Mouse (Mus musculus) ES-E14 (cell line): ENCODE results near the gene Aox1. TPM values are rescaled to one million over a fixed set of nuclear protein-coding genes. Genes with fewer than 3 reads are reported as not detected.

Experiments
- DNase-seq: peaks from one replicate; pipeline ENCODE4 v3.0.0-alpha.2; 2013; ENCODE audit warnings: low read depth, low spot score
- H3K27ac ChIP-seq: 2 replicates; pipeline ENCODE4 v1.5.1; 2012; ENCODE audit warnings: low read depth, mild to moderate bottlenecking, low read length, moderate library complexity, mixed read lengths; ENCODE audit not compliant: poor library complexity, insufficient read depth, severe bottlenecking
- H3K36me3 ChIP-seq: 2 replicates; pipeline ENCODE4 v1.6.1; 2012; ENCODE audit warnings: mild to moderate bottlenecking, low read length, moderate library complexity, mixed read lengths; ENCODE audit not compliant: control insufficient read depth, poor library complexity, insufficient read depth, severe bottlenecking
- H3K4me1 ChIP-seq, 2 experiments: fragments of 150-350 bp in 1 of 2; sonication (generic) in 1 of 2; 2 replicates each; pipeline ENCODE4 v1.6.1; 2012; ENCODE audit warnings: low read length in 2 of 2, mild to moderate bottlenecking in 1 of 2, mixed read lengths in 1 of 2; ENCODE audit not compliant: control insufficient read depth in 2 of 2, insufficient read depth in 2 of 2, poor library complexity in 1 of 2
- H3K4me3 ChIP-seq, 2 experiments: fragments of 150-350 bp in 1 of 2; sonication (generic) in 1 of 2; 2 replicates each; pipeline ENCODE4 v1.5.1; 2012; ENCODE audit warnings: low read length in 2 of 2, low read depth in 1 of 2, mild to moderate bottlenecking in 1 of 2, mixed read lengths in 1 of 2; ENCODE audit not compliant: insufficient read depth in 1 of 2, poor library complexity in 1 of 2, severe bottlenecking in 1 of 2
- H3K9ac ChIP-seq: 2 replicates; pipeline ENCODE4 v1.6.1; 2012; ENCODE audit warnings: low read depth, mild to moderate bottlenecking, low read length, mixed read lengths; ENCODE audit not compliant: poor library complexity, insufficient read depth, severe bottlenecking
- H3K9me3 ChIP-seq: fragments of 150-350 bp; sonication (generic); 2 replicates; pipeline ENCODE4 v1.6.1; 2012; ENCODE audit warnings: low read depth, mild to moderate bottlenecking, low read length; ENCODE audit not compliant: control insufficient read depth, insufficient read depth
- CHD2 ChIP-seq: IDR thresholded peaks from 2 replicates; pipeline ENCODE4 v1.6.1; 2014; ENCODE audit warnings: mild to moderate bottlenecking, low read depth, low read length, inconsistent platforms
- HCFC1 ChIP-seq: IDR thresholded peaks from 2 replicates; pipeline ENCODE4 v1.6.1; 2012; ENCODE audit warnings: low read length, inconsistent platforms, borderline replicate concordance; ENCODE audit not compliant: insufficient read depth
- MAFK ChIP-seq: IDR thresholded peaks from 2 replicates; pipeline ENCODE4 v1.6.1; 2014; ENCODE audit warnings: mild to moderate bottlenecking, low read depth, low read length, inconsistent platforms; ENCODE audit not compliant: insufficient read depth
- ZC3H11A ChIP-seq: IDR thresholded peaks from 2 replicates; pipeline ENCODE4 v1.6.1; 2012; ENCODE audit warnings: low read depth, mild to moderate bottlenecking, inconsistent platforms, low read length, borderline replicate concordance
- ZNF384 ChIP-seq: IDR thresholded peaks from 2 replicates; pipeline ENCODE4 v1.6.1; 2012; ENCODE audit warnings: low read depth, low read length, inconsistent platforms
- in situ Hi-C, 2 experiments: fragments of 600-800 bp; cut with MboI; formaldehyde crosslinking; loops; one replicate each; pipeline ENCODE4 v1.15.1; 2025; ENCODE audit warnings: low sequenced_read_pairs in 2 of 2, inconsistent platforms in 1 of 2; ENCODE audit not compliant: unreplicated experiment in 2 of 2
- total RNA-seq: library from RNA; depleted of rRNA; stranded (reverse); fragments of 300-350 nt; gene quantifications from 2 replicates; pipeline ENCODE4 v1.2.3, GENCODE M21; 2012

Aox1 gene
- total RNA-seq, 1 experiment: 1.0 TPM

- H3K9me3 ChIP-seq: no peaks in the 10 kb centered on the region
- no peaks in the 10 kb centered on the region for H3K4me1 ChIP-seq
- no peaks in the 10 kb centered on the region for H3K36me3 ChIP-seq
- no peak overlapping the region for H3K9ac ChIP-seq
- no peak overlapping the region for H3K27ac ChIP-seq
- DNase-seq: no peak
- TF ChIP-seq MAFK (no peak), ZC3H11A (no peak), CHD2 (no peak), ZNF384 (no peak), HCFC1 (no peak)
- in situ Hi-C loops: no loop called here
- H3K4me3 ChIP-seq: no peak overlapping the region
These were observed 72.8 kb downstream of the Aox1 start for GRCm38 (mm10) chr1:58102494-58102893.

GRCm38 (mm10) chr1:58105685-58106084 is 76.0 kb downstream of the Aox1 start:
- Histone ChIP-seq H3K36me3 (no peaks in the 10 kb centered on the region), H3K9ac (no peak overlapping the region), H3K9me3 (no peaks in the 10 kb centered on the region), H3K4me3 (no peak overlapping the region), H3K4me1 (no peaks in the 10 kb centered on the region), H3K27ac (no peak overlapping the region)
- in situ Hi-C loops: no loop called here
- TF ChIP-seq HCFC1 (no peak), CHD2 (no peak), ZNF384 (no peak), MAFK (no peak), ZC3H11A (no peak)
- no peak for DNase-seq

- H3K36me3 ChIP-seq: no peaks in the 10 kb centered on the region
- DNase-seq: no peak
- H3K9ac ChIP-seq: no peak overlapping the region
- no peaks in the 10 kb centered on the region for H3K4me1 ChIP-seq
- TF ChIP-seq CHD2 (no peak), ZC3H11A (no peak), ZNF384 (no peak), HCFC1 (no peak), MAFK (no peak)
- H3K27ac ChIP-seq: no peak overlapping the region
- no peaks in the 10 kb centered on the region for H3K9me3 ChIP-seq
- H3K4me3 ChIP-seq: no peak overlapping the region
- in situ Hi-C loops: no loop called here
These were observed 77.3 kb downstream of the Aox1 start for GRCm38 (mm10) chr1:58107066-58107465.

DNA sequence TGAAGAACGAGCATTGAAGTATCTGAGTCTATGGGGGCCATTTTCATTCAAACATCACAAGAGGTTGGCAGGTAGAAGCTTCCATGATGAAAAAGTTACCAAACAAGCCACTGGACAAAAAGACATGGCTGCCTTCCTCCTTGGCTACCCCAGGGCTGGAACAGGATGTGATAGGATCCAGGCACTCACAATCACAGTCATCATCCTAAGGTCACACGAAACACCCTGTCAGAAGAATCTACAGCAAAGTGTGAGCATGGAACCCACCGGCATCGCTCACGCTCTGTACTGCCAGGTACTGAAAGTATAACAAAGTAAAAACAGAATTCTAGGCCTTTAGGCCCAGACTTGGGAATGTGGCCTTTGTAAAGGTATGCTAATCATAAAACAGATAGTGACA is 80.5 kb downstream of the Aox1 start:
- H3K9ac ChIP-seq: no peak overlapping the region
- H3K4me3 ChIP-seq: no peak overlapping the region
- no peaks in the 10 kb centered on the region for H3K4me1 ChIP-seq
- no peak for TF ChIP-seq CHD2
- no peak for TF ChIP-seq MAFK
- no peak for TF ChIP-seq ZNF384
- TF ChIP-seq ZC3H11A: no peak
- TF ChIP-seq HCFC1: no peak
- no peak for DNase-seq
- H3K27ac ChIP-seq: no peak overlapping the region
- in situ Hi-C loops: no loop called here
- H3K36me3 ChIP-seq: no peaks in the 10 kb centered on the region
- H3K9me3 ChIP-seq: no peaks in the 10 kb centered on the region

- no peaks in the 10 kb centered on the region for H3K36me3 ChIP-seq
- H3K27ac ChIP-seq: no peak overlapping the region; the same call in 1 of the 2 replicates
- DNase-seq: no peak
- TF ChIP-seq ZC3H11A (no peak), HCFC1 (no peak), ZNF384 (no peak), MAFK (no peak)
- H3K4me3 ChIP-seq: no peak overlapping the region
- in situ Hi-C loops: no loop called here
- no peak overlapping the region for H3K9ac ChIP-seq
- H3K9me3 ChIP-seq: no peaks in the 10 kb centered on the region
- H3K4me1 ChIP-seq: no peaks in the 10 kb centered on the region
These were observed 81.6 kb downstream of the Aox1 start for GRCm38 (mm10) chr1:58111315-58111714.
